Mouse (Mus musculus): ENCODE data around the gene Btrc. TPM values are rescaled to one million over a fixed set of nuclear protein-coding genes. Genes with fewer than 3 reads are reported as not detected.
"Not testable (repeated sequence)": the region's sequence is repeated elsewhere in the genome, so short reads cannot be mapped to it uniquely, and the experiment has no call there.

The Btrc gene
- polyA plus RNA-seq, 1 experiment from 2014 or later = 46.1 TPM

DNA sequence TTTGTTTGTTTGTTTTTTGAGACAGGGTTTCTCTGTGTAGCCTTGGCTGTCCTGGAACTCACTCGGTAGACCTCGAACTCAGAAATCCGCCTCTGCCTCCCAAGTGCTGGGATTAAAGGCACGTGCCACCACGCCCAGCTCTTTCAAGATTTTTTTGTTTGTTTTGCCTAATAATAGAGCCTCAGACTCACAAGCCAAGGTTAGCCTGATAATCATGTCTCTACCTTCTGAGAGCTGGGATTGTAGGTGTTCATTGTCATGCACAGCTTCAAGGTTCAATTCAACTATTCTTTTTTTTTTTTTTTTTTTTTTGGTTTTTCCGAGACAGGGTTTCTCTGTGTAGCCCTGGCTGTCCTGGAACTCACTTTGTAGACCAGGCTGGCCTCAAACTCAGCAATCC lies 6.7 kb upstream of the Btrc start:
- ATAC-seq (ENCODE audit: insufficient read depth); H3K9ac ChIP-seq; H3K36me3 ChIP-seq (replicated peaks); H3K9me3 ChIP-seq (replicated peaks); H3K4me3 ChIP-seq (replicated peaks); H3K27me3 ChIP-seq; H3K27ac ChIP-seq (replicated peaks); H3K4me2 ChIP-seq: not testable (repeated sequence)
- whole genome bisulfite sequencing (ENCODE audit: insufficient replicate concordance) = 73% methylated on average over 6 of the region's 6 CpGs
- peaks cover 22% of the 10 kb centered on the region for H3K4me1 ChIP-seq (replicated peaks)

DNA sequence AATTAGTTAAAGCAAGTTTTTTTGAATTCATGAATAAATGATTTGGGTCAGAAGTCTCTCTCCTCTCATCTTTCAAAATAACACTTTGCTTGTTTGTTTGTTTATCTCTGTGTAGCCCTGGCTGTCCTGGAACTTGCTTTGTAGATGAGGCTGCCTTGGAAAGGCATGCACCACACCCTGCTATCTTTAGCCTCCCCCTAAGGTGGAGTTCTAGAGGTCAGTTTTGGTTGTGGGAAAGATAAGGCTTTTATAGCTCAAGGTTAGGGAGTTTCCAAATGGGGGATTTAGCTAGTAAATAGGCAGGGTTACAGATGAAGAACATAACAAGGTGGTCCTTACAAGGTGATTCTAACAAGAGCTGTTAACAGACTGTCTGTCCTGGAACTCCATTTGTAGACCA lies 3.0 kb upstream of the Btrc start:
- Histone ChIP-seq H3K4me2 (peak overlapping the region; percentile 8), H3K27me3 (0 out of 2 replicates have a peak, but pooled peaks cover 3% of the 10 kb centered on the region), H3K9ac (no peak overlapping the region), H3K4me1 (replicated peaks) (peaks cover 45% of the 10 kb centered on the region), H3K27ac (replicated peaks) (peak overlapping the region; percentile 53), H3K36me3 (replicated peaks) (no peaks in the 10 kb centered on the region), H3K4me3 (replicated peaks) (no peak overlapping the region), H3K9me3 (replicated peaks) (no peaks in the 10 kb centered on the region)
- ATAC-seq (ENCODE audit: insufficient read depth) = peak; percentile 11; the same call in 1 of the 2 replicates

DNA sequence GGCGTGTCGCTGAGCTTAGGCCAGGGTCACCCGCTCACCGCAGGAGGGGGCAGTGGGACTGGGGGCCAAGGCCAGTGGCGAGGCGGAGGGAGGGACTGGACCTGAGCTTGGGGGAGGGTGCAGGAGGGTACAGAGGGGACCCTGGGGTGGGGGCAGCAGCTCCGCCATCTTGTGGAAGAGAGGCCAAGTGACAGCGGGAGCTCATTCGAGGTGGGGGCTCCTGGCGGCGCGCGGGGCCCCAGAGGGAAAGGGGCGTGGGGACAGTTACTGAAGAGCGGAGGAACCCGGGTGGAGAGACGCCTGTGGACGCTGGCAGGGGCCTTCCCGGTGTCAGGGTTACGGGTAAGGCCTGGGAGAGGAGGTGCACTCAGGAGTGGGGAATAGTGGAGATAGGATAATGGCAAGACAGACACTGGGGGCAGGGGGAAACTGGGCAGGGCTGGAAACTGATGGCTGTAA lies 428 bp downstream of the Btrc start:
- ATAC-seq (ENCODE audit: insufficient read depth) = peak; percentile 13; the same call in 1 of the 2 replicates

DNA sequence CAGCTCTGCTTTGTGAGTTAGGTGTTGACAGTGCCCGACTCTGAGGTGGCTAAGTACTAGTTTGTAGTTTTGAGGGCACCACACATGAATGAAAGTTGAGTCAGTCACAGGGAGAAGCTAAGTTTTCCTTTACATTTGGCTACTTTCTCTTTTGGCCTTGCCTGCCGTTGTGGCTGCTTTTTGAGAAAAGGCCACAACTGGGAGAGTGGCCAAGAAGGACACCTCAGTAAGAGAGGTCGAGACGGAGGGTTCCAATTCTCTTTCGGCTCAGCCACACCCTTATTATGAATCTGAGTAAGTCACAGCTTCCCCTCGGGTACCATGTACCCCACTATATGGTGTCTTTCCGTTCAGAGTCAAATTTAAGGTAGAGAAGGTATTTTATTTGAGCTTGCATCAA lies 3.1 kb downstream of the Btrc start:
- Histone ChIP-seq H3K4me1 (replicated peaks) (peaks cover 33% of the 10 kb centered on the region), H3K27me3 (no peaks in the 10 kb centered on the region), H3K36me3 (replicated peaks) (no peaks in the 10 kb centered on the region), H3K4me3 (replicated peaks) (no peak overlapping the region), H3K9ac (no peak overlapping the region), H3K9me3 (replicated peaks) (no peaks in the 10 kb centered on the region), H3K27ac (replicated peaks) (no peak overlapping the region), H3K4me2 (no peak overlapping the region)
- no peak for ATAC-seq (ENCODE audit: insufficient read depth)
- WGBS (ENCODE audit: insufficient replicate concordance) = 75% methylated on average over 7 of the region's 7 CpGs

More for the DNA sequence above, 428 bp downstream of the Btrc start:
- no peaks in the 10 kb centered on the region for H3K36me3 ChIP-seq (replicated peaks)
- no peaks in the 10 kb centered on the region for H3K9me3 ChIP-seq (replicated peaks)
- no peaks in the 10 kb centered on the region for H3K27me3 ChIP-seq
- WGBS (ENCODE audit: insufficient replicate concordance) = under 1% methylated on average over 20 of the region's 20 CpGs
- H3K4me2 ChIP-seq = peak overlapping the region; percentile 93
- H3K27ac ChIP-seq (replicated peaks) = peak overlapping the region; percentile 85
- peak overlapping the region; percentile 92 for H3K9ac ChIP-seq
- H3K4me1 ChIP-seq (replicated peaks) = peaks cover 53% of the 10 kb centered on the region
- H3K4me3 ChIP-seq (replicated peaks) = peak overlapping the region; percentile 92

- WGBS (ENCODE audit: insufficient replicate concordance) = 81% methylated on average over 10 of the region's 10 CpGs
- peaks cover 12% of the 10 kb centered on the region; the same call in 1 of the 2 replicates for H3K36me3 ChIP-seq (replicated peaks)
- H3K4me2 ChIP-seq; ATAC-seq (ENCODE audit: insufficient read depth); H3K27ac ChIP-seq (replicated peaks); H3K9ac ChIP-seq; H3K9me3 ChIP-seq (replicated peaks); H3K4me1 ChIP-seq (replicated peaks); H3K4me3 ChIP-seq (replicated peaks); H3K27me3 ChIP-seq: not testable (repeated sequence)
Observed at GRCm38 (mm10) chr19:45384815-45385214, 21.3 kb downstream of the Btrc start.

DNA sequence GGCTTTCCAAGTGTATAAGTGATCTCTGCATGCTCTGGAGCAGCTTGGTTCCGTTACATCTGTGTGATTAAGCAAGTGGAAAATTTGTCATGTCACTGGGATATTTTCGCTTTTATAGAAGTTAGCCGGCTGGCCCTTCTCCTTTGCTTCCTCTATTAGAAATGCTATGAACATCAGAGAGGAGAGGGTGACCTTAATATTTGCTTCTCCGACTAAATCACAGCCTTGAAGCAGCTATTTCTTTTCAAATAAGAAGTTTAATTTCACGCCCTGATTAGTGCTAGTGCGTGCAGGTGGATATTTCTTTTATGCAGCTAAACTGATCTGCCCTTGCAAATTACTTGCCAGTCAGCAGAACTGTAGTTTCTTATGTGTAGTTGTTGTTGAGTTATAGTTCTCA lies 25.0 kb downstream of the Btrc start:
- no peak for ATAC-seq (ENCODE audit: insufficient read depth)
- no peaks in the 10 kb centered on the region for H3K27me3 ChIP-seq
- no peak overlapping the region for H3K9ac ChIP-seq
- peaks cover 12% of the 10 kb centered on the region; the same call in 1 of the 2 replicates for H3K36me3 ChIP-seq (replicated peaks)
- no peaks in the 10 kb centered on the region for H3K4me1 ChIP-seq (replicated peaks)
- H3K9me3 ChIP-seq (replicated peaks) = no peaks in the 10 kb centered on the region
- WGBS (ENCODE audit: insufficient replicate concordance) = 74% methylated on average over 6 of the region's 6 CpGs
- H3K27ac ChIP-seq (replicated peaks) = no peak overlapping the region
- H3K4me2 ChIP-seq = no peak overlapping the region
- no peak overlapping the region for H3K4me3 ChIP-seq (replicated peaks)

- no peak for ATAC-seq (ENCODE audit: insufficient read depth)
- no peak overlapping the region for H3K9ac ChIP-seq
- WGBS (ENCODE audit: insufficient replicate concordance) = 68% methylated on average over 7 of the region's 7 CpGs
- H3K27ac ChIP-seq (replicated peaks) = no peak overlapping the region
- no peak overlapping the region for H3K4me2 ChIP-seq
- no peaks in the 10 kb centered on the region for H3K27me3 ChIP-seq
- H3K36me3 ChIP-seq (replicated peaks) = no peaks in the 10 kb centered on the region
- H3K4me1 ChIP-seq (replicated peaks) = no peaks in the 10 kb centered on the region
- H3K9me3 ChIP-seq (replicated peaks) = no peaks in the 10 kb centered on the region
- H3K4me3 ChIP-seq (replicated peaks) = no peak overlapping the region
Observed at GRCm38 (mm10) chr19:45394078-45394477, 30.5 kb downstream of the Btrc start.

GRCm38 (mm10) chr19:45411000-45411399 lies 47.5 kb downstream of the Btrc start:
- ATAC-seq (ENCODE audit: insufficient read depth) = no peak
- 43% methylated on average over 2 of the region's 2 CpGs for WGBS (ENCODE audit: insufficient replicate concordance)

DNA sequence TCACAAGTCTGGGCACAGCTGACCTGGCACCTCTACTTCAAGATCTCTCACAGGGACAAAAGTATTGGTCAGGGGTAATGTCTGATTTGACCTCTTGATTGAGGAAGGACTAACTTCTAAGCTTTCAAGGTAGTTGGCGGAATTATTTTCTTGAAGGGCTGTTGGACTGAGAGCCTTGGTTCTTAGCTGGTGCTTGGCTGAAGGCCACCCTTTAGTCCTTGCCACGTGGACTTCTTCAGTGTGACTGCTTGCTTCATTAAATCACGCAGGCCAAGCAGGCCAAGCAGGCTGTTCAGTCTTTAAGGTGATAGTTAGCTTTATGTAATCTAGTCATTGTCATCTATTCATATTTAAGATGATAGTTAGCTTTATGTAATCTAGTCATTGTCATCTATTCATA lies 49.2 kb downstream of the Btrc start:
- peaks cover 3% of the 10 kb centered on the region for H3K4me1 ChIP-seq (replicated peaks)
- WGBS (ENCODE audit: insufficient replicate concordance) = 80% methylated on average over 3 of the region's 3 CpGs
- no peak overlapping the region for H3K4me3 ChIP-seq (replicated peaks)
- no peaks in the 10 kb centered on the region for H3K36me3 ChIP-seq (replicated peaks)
- no peak overlapping the region for H3K4me2 ChIP-seq
- H3K9ac ChIP-seq = no peak overlapping the region
- ATAC-seq (ENCODE audit: insufficient read depth) = no peak
- no peaks in the 10 kb centered on the region for H3K27me3 ChIP-seq
- no peaks in the 10 kb centered on the region for H3K9me3 ChIP-seq (replicated peaks)
- no peak overlapping the region for H3K27ac ChIP-seq (replicated peaks)

More at GRCm38 (mm10) chr19:45411000-45411399, 47.5 kb downstream of the Btrc start:
- Histone ChIP-seq H3K4me3 (replicated peaks) (no peak overlapping the region), H3K4me2 (no peak overlapping the region), H3K36me3 (replicated peaks) (no peaks in the 10 kb centered on the region), H3K9ac (no peak overlapping the region), H3K27me3 (no peaks in the 10 kb centered on the region), H3K9me3 (replicated peaks) (no peaks in the 10 kb centered on the region), H3K4me1 (replicated peaks) (peaks cover 4% of the 10 kb centered on the region), H3K27ac (replicated peaks) (no peak overlapping the region)

DNA sequence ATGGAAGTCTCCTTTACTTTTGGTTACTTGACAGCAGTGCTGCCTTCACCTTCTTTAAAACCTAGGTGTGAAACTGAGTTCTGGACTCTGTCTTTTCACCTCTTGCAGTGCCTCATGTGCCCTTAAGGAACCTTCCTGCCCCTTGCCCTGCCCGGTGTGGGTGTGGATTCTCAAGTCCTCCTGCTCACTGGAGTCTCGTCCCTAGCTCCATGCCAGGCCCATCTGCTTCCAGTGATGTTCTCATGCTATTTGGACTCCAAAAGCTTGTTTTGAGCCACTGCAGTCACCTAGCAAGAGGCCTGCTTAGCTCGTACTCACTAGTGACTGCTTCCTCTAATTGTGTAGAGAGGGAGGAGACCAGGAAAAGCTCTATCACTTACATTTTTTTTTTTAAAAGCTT lies 50.4 kb downstream of the Btrc start:
- no peak for ATAC-seq (ENCODE audit: insufficient read depth)
- Histone ChIP-seq H3K4me2 (no peak overlapping the region), H3K27me3 (no peaks in the 10 kb centered on the region), H3K9ac (no peak overlapping the region), H3K36me3 (replicated peaks) (no peaks in the 10 kb centered on the region), H3K27ac (replicated peaks) (no peak overlapping the region), H3K4me3 (replicated peaks) (no peak overlapping the region), H3K4me1 (replicated peaks) (peaks cover 3% of the 10 kb centered on the region), H3K9me3 (replicated peaks) (no peaks in the 10 kb centered on the region)
- WGBS (ENCODE audit: insufficient replicate concordance) = 69% methylated on average over 3 of the region's 3 CpGs

GRCm38 (mm10) chr19:45417601-45418000 lies 54.1 kb downstream of the Btrc start:
- no peaks in the 10 kb centered on the region for H3K9me3 ChIP-seq (replicated peaks)
- no peaks in the 10 kb centered on the region for H3K36me3 ChIP-seq (replicated peaks)
- ATAC-seq (ENCODE audit: insufficient read depth) = no peak
- H3K4me2 ChIP-seq = no peak overlapping the region
- no peak overlapping the region for H3K9ac ChIP-seq
- H3K27me3 ChIP-seq = no peaks in the 10 kb centered on the region
- no peak overlapping the region for H3K27ac ChIP-seq (replicated peaks)
- 0 out of 2 replicates have a peak, but pooled peaks cover 3% of the 10 kb centered on the region for H3K4me1 ChIP-seq (replicated peaks)
- no peak overlapping the region for H3K4me3 ChIP-seq (replicated peaks)

GRCm38 (mm10) chr19:45422276-45422675 lies 58.7 kb downstream of the Btrc start:
- 82% methylated on average over 7 of the region's 7 CpGs for WGBS (ENCODE audit: insufficient replicate concordance)
- H3K4me3 ChIP-seq (replicated peaks) = no peak overlapping the region; the same call in 1 of the 2 replicates
- ATAC-seq (ENCODE audit: insufficient read depth) = no peak

More at GRCm38 (mm10) chr19:45422276-45422675, 58.7 kb downstream of the Btrc start:
- no peaks in the 10 kb centered on the region for H3K27me3 ChIP-seq
- peaks cover 8% of the 10 kb centered on the region for H3K36me3 ChIP-seq (replicated peaks)
- H3K9ac ChIP-seq = no peak overlapping the region
- H3K4me2 ChIP-seq = 0 out of 2 replicates have a peak overlapping the region, but pooled peaks have one; percentile 18
- 0 out of 2 replicates have a peak, but pooled peaks cover 5% of the 10 kb centered on the region for H3K4me1 ChIP-seq (replicated peaks)
- no peak overlapping the region for H3K27ac ChIP-seq (replicated peaks)
- H3K9me3 ChIP-seq (replicated peaks) = no peaks in the 10 kb centered on the region
